Mouse (Mus musculus) frontal cortex, postnatal 36 days (tissue): Measurements from ENCODE around the gene Rpn1.
A peak's percentile ranks its signal among the peaks of the same experiment; 100 is the strongest.

Experiments used
- DNase-seq, 2 experiments: peaks; one replicate each; pipeline ENCODE4 v3.0.0; 2022; ENCODE audit warnings: low spot score in 2 of 2

Rpn1 gene

DNA sequence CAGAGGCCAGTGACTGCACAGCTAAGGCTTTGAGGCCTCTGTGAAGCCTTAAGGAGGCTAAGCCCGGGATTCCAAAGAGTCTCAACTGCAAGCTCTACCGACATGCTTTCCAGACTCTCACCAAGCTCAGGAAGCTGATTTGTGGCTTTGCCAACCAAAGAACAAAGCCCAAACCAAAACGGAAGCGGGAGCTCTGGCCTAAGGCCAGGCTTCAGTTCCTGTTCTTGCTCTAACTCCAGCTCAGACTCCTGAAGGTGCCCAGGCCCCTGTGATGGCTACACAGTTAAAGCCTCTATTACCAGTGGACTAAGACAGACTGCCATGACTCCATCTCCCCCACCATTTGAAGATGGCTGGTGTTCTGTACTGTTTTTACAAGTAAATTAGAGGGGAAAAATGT is 19.2 kb upstream of the Rpn1 start:
- peak in 1 of 2 experiments; percentile 13 for DNase-seq

DNA sequence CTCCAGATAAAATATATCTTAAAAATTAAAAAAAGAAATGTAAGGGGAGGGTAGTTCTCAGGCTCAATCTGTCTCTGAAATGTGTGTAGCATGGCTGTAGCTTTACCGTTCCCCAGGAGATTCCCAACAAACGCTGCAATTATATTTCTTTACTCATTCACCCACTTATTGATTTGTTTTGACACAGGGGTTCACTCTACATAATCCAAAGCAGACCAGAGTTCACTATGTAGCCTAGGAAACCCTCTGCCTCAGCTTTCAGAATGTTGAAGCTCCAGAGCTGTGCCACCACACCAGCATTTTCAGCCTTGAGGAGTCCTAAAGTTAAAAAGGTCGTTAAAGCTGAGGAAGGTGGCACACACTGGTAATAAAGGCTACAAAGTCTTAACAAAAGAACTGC is 18.3 kb upstream of the Rpn1 start:
- no peak for DNase-seq

DNA sequence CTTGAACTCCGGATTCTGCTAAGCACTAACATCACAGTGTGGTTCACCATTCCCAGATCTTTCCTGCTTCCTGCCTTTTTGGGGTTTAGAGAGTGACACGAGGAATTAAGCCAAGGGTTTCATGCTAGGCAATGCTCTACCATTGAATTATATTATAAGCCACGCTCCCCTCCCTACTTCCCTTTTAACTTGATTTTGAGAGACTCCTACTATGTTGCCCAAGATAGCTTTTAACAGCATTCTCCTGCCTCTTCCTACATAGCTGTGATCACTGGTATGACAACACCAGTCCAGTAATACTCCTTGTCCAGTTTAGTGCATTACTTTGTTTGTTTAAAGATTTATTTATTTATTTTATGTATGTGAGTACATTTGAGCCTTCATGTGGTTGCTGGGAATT is 16.6 kb upstream of the Rpn1 start:
- no peak for DNase-seq

DNA sequence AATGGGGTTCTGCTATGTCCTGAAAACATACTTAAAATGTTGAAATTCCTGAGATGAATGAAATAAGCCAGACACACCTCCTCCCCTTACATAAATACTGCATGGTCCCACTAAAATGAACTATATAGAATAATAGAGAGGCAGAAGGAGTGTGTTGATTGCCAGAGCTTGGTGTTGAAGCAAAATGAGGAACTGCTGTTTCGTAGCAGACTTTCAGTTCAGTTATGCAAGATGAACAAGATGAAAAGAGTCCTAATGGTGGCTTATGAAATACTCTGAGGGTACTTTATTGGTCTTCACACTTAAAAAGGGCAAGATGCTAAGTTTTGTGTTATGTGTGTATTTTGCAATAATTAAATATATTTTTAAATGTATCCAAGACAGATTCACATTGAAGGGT is 15.5 kb upstream of the Rpn1 start:
- DNase-seq, result no peak

DNA sequence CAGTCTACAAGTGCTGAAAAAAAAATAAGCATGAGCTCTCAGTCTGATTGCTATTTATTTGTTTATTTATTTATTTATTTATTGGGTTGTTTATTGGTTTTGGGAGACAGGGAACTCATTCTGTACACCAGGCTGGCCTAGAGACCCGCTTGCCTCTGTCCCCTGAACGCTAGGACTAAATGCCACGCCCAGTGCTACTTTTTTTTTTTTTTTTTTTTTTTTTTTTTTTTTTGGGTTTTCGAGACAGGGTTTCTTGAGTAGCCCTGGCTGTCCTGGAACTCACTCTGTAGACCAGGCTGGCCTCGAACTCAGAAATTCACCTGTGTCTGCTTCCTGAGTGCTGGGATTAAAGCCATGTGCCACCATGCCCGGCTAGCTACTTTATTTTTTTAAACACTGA is 13.8 kb upstream of the Rpn1 start:
- no peak for DNase-seq

DNA sequence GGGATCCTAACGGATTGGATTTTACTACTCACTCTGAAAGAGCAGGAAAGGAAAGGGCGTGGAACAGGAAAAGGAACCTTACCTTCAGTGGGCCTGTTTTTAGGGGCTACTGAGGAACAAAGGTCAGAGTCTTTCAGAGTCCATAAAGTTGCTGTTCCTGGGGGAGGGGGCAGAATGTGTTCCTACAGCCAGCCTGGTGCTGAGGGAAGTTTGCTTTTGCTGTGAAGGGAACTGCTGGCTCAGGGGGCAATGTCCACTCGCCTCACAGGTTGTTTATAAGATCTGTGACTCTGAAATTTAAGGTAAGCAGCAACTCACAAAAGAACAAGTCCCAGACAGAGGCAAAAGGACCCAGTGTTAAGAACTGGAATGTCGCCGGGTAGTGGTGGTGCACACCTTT is 13.1 kb upstream of the Rpn1 start:
- DNase-seq, result no peak

DNA sequence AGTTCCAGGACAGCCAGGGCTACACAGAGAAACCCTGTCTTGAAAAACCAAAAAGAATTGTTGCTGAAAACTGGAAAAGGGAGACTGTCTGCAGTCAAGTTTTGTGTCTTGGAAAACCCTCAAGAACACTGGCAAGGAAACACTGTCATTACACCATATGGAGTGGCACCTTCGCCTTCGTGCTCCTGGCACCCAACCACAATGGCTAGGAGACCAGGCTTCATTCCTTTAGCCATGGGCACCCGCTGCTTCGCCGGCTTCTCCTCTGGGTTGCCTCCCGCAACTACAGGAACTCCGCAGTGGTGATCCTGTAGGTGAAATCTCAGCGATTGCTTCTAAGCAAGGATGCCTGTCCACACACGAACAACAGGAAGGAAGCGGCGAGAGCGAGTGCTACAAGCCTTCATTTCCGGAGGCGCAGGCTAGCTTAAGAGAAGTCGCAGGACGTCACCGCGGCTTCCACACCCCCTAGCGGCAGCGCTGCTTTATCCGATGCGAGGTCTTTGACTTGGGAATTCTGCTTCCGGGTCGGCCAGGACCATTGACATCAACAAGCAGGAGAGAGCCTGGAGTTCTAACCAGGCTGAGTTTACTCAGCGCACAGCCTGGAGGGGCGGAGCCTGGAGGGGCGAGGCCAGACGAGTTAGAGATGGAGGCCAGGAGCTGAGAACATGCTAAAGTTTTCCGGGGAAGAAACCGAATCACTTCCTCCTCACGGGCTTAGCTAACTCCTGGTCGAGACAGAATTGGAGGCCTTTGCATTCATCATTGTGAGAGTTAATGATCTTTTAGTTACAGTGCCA is 9.3 kb upstream of the Rpn1 start:
- peak; percentile 93 to 97 for DNase-seq

DNA sequence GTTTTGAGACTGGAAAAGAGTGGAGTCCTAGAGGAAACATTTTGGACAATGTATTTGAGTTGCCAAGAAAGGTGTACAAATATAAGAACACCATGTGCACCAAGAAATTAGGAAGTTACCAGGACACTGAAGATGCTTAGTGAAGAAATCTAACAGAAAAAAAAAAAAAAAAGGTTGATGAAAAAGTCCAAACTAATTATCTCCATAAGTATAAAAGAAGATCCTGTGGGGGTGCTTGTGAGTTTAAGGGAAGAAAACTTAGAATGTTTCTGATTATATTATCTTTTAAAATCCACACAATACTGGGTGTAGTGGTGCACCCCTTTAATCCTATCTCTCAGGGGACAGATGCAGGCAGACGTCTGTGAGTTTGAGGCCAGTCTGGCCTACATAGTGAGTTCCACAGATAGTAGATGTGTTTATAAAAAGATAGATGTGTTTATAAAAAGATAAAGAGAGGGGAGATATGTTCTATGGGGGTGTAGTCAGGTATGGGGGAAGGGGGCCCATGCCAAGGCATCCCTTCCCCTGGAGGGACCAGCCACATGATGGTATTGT is 8.2 kb upstream of the Rpn1 start:
- no peak for DNase-seq

DNA sequence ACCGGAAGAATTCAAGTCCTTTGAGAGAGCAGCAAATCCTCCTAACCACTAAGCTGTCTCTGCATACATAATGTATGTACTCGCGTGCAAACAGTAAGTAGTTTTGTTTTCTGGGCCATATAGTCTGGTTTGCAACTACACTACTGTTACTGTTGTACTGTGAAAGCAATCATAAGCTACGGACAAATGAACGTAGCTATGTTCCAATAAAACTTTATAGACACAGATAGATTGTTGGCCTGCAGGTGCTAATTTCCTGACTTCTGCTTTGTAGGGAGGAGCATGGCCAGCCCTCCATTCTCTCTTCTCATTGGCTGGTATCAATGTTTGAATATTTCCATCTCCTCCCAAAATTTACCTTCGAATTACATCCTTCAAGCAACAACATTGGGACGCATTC is 1.2 kb upstream of the Rpn1 start:
- no peak for DNase-seq

DNA sequence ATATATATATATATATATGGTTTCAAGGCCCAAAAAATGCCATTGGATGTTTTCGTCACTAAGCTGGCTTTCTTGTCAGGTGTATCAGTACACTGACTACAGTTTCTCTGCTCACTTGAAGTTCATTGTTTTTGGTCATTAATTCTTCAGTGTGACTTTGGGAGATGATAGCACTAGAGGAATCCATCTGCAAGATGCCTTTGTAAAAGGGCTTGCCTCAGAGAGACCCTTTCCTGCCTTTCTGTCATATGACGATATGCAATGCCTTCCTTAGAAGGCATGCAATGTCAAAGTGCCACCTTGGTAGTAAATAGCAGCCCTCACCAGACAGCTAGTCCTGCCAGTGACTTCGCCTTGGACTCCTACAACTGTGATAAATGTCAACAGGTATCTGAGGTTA is 610 bp upstream of the Rpn1 start:
- no peak for DNase-seq

DNA sequence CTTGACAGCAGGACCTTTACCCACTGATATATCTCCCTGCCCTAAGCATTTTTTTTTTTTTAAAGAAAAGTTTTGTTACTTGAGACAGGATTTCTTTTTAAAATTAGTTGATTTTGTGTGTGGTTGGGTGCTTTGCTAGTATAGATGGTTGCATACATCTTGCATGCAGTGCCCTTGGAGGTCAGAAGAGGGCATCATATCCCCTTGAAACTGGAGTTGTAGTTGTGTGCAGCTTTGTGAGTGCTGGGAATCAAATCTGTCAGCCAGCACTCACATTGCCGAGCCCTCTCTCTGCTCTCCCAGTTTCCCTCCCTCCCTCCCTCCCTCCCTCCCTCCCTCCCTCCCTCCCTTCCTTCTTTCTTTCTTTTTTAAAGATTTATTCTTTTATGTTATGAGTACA is 4.7 kb downstream of the Rpn1 start:
- no peak for DNase-seq

DNA sequence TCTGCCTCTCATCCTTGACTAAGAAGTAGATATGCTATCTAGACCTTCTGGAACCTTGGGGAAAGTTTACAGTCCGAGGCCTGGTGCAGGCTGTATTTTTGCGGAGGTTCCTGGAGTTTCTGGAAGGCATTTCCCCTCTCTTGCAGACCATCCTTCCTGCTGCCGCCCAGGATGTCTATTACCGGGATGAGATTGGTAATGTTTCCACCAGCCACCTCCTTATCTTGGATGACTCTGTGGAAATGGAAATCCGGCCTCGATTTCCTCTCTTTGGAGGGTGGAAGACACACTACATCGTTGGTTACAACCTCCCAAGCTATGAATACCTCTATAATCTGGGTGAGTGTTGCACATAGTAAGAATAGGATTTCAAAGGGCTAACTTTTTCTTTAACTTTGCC is 11.1 kb downstream of the Rpn1 start:
- DNase-seq, result no peak

DNA sequence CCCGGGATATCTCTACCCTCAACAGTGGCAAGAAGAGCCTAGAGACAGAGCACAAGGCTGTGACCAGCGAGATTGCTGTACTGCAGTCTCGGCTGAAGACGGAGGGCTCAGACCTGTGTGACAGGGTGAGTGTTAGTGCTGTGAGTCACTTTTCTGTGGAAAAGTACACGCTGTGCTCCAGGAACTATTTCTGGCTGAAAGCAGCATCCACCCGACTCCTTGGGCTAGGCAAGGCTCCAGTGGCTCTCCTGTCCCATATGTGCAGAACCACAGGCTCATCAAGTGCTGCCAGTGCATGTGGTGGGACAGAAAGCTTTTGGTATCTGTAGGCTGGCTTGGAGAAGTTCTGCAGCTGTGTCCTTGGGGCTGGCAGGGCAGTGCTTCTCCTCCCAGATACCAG is 17.8 kb downstream of the Rpn1 start:
- DNase-seq, result peak; percentile 36 to 45

DNA sequence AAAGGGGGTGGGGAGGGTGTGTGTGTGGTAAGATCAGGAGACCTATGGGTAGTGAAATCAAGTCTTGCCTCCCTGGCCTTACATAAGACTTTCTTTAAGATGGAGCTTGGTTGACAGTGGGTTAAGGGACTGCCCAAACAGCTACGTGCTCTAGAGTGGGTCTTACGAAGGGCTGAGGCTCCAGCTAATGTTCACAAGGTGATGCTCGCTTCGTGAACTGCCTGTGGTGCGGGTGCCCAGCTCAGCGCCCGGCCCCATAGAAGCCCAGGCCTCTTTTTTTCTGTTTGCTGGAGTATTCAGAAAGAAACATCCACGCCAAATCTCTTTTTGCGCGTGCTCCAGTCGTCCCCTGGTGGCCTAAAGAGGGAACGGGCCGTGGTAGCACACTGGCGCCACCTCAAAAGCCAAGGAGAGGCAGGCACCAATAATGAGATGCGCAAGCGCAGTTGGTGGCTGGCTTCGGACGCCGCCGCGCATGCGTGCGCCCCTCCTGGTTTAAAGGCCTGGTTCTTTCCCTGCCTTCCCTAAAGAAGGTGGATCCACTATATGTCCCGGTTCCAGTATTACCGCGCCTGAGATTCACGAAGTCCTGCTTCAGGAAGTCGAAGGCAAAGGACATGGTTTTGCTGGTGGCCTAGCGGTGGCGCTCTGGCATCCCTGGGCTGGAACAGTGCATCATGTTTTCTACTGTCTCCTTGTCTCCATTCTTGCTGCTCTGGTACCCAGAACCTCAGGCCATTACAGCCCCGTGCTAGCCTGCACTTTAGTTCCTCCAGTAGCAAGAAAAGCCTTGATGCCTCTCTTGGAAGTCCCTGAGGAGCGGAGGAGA is 21.7 kb downstream of the Rpn1 start:
- DNase-seq, result peak; percentile 95 to 98

DNA sequence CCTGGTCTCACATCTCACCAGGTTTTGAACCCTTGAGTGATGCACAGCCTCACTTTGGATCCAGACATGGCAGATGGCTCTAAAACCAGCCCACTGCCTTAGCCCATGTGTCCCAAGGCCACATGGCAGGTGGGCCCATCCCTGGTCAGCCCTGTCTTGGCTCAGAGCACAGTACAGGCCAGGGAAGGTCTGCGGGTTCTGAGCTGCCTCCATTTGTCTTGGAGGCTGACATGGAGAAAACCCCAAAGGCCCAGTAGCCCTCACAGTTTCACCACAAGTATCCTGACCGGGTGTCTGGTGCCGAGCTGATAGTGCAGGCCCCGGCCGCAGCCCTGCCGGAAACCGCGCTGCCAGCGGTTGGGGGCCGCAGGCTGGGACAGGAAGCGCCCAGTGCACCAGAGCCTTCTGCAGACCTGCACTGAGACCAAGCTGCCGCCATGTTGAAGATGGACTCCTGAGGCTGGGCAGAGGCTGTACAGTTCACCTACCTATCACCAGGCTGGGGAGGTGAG is 22.4 kb downstream of the Rpn1 start:
- no peak for DNase-seq

DNA sequence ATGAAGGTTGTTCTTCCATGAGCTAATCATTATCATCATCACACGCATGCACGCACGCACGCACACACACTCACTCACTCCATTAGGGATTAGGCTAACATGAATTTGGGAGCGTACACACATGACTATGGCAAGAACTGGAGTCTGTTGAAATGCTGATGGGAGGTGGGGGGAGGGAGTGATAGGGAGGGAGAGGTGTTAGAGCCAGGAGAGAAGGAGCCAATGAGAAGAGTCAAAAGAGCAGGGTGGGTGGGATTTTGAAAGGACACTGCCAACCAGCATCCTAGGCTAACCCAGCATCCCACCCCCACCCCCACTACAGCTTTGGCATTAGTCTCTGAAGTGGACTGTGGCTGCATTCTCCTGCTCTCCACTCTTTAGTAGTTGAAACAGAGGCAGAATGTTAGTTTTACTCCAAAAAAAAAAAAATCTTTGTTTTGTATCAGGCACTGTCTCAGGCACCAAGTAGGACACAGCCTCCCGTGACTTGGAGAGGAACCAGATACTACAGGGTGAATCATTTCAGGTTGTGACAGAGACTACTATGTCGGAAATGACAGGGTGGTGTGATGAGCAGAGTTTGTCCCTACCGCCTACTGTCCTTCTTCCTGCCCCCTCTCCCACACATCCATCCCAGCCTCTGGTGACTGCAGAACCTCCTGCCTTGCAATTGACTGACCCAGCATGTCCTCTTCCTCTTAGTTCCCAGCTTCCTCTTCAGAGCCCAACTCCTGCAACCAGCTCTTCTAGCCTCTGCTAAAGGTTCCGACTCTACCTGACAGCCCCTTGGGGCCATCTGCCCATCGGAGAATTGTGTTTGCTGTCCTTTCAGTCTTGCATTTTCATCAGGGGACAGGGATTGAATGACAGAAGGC is 23.6 kb downstream of the Rpn1 start:
- no peak for DNase-seq

DNA sequence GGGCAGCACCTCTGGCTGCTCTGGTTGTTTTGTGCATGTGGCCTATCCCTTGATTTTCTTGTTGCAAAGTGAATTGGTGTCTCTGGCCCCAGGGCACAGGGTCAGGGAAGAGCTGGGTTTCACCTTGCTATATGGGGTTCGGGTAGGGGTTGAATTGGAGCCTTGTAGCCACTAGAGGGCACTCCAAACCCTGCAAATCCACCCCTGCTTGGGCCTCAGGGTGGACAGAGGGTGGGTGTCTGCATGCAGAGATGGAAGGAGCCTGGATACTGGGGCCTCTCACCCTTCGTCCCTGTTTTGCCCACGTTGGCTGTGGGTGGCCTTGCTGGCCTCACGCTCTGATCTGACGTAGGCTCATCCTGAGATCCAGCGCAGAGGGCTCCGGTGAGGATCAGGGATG is 28.9 kb downstream of the Rpn1 start:
- peak; percentile 51 to 52 for DNase-seq

DNA sequence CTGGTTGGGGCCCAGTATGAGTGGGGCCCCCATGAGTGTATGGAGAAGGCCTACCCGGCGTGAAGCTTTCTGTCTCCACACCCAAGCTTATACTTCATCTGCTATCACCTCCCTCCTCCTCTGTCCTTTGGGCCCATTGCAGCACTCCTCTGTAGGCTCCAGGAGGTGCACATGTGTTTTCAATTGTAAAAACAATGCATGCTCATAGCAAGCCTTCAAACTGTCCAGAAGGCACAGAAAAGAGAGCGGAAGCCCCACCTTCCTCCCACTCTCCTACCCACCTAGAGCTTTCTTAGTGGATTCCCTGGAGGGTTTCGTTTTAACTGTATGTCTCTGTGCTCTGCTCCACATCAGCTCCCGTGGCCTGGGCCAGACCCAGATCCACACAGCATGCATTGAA is 30.1 kb downstream of the Rpn1 start:
- DNase-seq, result no peak

DNA sequence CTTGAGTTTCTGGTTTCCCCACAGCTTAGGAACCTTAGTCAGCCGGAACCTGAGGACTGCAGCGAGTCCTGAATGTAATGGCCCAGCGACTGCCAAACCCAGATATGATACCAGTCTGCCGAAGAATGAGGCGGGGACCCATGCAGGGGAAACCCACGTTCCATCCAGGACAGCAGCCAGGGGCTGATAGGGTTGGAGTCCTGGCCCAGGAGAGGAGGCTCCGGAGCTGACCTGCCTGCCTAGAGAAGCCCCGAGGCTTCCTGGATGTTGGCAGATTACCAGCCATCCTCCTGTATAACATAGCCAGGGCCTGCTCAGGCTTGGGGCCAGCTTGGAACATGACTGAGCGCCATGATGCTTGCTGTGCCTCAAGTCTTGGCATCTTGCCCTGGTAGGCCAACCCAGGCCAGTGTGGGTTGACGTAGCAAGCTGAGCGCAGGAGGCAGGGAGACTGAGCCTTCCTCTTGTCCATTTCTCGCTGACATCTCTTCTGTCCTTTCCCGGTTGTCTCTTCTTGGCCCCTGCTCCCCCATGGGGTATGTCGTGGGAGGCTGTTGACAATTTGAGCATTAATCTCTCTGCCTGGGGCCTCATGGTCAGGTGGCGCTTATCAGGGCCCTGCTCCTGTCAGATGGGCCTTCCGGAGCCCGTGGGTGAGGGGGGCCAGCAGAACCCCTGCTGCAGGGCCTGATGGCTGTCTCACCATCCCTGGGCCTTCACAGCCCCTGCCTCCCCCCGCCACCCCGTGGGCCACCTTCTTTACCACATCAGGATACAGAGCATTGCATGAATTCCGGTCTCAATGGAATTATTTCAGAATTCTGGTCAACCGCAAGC is 32.3 kb downstream of the Rpn1 start:
- no peak for DNase-seq

DNA sequence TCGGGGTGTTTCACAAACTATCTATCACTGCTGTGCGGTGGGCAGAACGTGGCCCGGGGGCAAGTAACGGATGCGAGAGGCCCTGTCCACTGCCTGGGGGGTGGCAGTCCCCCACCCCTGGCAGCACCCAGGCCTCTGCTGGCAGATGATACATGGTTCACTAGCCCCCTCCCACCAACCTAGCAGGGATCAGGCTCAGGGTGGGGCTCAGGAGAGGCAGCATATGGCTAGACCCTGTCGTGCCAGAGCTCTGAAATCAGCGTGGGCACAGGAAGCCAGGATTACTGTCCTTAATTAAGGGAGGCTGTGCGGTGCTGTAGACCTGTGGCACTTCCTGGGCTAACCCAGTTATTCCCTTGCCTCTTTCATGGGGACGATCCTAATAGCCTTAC is 32.9 kb downstream of the Rpn1 start:
- DNase-seq, result no peak

DNA sequence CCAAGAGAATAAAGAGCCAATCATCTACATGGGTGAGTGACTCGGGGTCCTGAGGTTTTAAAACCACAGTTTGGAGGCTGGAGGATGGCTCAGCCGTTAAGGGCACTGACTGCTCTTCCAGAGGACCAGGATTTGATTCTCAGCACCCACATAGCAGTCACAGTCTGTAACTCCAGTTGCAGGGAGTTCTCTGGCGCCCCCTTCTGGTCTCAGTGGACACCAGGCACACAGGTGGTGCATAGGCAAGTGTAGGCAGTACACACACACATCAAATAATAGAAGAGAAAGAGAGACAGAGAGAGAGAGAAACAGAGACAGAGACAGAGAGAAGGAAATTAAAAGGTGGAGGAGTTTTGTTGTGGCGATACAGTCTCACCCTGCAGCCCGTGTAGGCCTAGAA is 35.0 kb downstream of the Rpn1 start:
- DNase-seq, result no peak
